Mouse (Mus musculus): ENCODE results near the gene Efcab14.

- TF ChIP-seq CTCF (IDR thresholded peaks at IDR 0.05) (no peak), EP300 (IDR thresholded peaks at IDR 0.05) (no peak)
These were observed 10.6 kb downstream of the Efcab14 start for GRCm38 (mm10) chr4:115748181-115748580.

Measured in lung, postnatal 0 days (tissue).